Mouse (Mus musculus) heart, embryonic 16.5 days (tissue): Measurements from ENCODE around the gene Olfr49. TPM values are rescaled to one million over a fixed set of nuclear protein-coding genes. Genes with fewer than 3 reads are reported as not detected.
A peak's percentile ranks its signal among the peaks of the same experiment; 100 is the strongest.

Source experiments
- ATAC-seq: fragments of 200-750 bp; cut with Nextera tagmentation; replicated peaks from 2 replicates; pipeline ENCODE4 v1.8.0; 2017; ENCODE audit warnings: moderate number of reproducible peaks; ENCODE audit not compliant: insufficient read depth, low FRiP score; ENCODE audit errors: extremely low read depth
- H3K27ac ChIP-seq: fragments of 300-500 bp; sonication (generic); 2 replicates; pipeline ENCODE4 v1.5.1; 2014; ENCODE audit warnings: mild to moderate bottlenecking, low read length, control low read depth, moderate library complexity
- H3K27me3 ChIP-seq: fragments of 300-500 bp; sonication (generic); 2 replicates; pipeline ENCODE4 v1.6.1; 2014; ENCODE audit warnings: low read length, mixed read lengths; ENCODE audit not compliant: control insufficient read depth, insufficient read depth
- H3K36me3 ChIP-seq: fragments of 300-500 bp; sonication (generic); 2 replicates; pipeline ENCODE4 v1.6.1; 2014; ENCODE audit not compliant: control insufficient read depth, insufficient read depth
- H3K4me1 ChIP-seq: fragments of 300-500 bp; sonication (generic); 2 replicates; pipeline ENCODE4 v1.6.1; 2014; ENCODE audit warnings: low read length, mixed read lengths; ENCODE audit not compliant: control insufficient read depth, insufficient read depth
- H3K4me2 ChIP-seq: fragments of 300-500 bp; sonication (generic); 2 replicates; pipeline ENCODE4 v1.6.1; 2014; ENCODE audit warnings: low read depth, mild to moderate bottlenecking, control low read depth, low read length
- H3K4me3 ChIP-seq: fragments of 300-500 bp; sonication (generic); 2 replicates; pipeline ENCODE4 v1.5.1; 2014; ENCODE audit warnings: mild to moderate bottlenecking, control low read depth, low read length
- H3K9ac ChIP-seq: fragments of 300-500 bp; sonication (generic); 2 replicates; pipeline ENCODE4 v1.6.1; 2014; ENCODE audit warnings: low read length, control low read depth
- H3K9me3 ChIP-seq: fragments of 300-500 bp; sonication (generic); replicated peaks from 2 replicates; pipeline ENCODE4 v1.6.1; 2016; ENCODE audit warnings: low read length; ENCODE audit not compliant: control insufficient read depth
- WGBS: fragments of 180-500 bp; shearing (Covaris S2); extraction: QIAGEN DNeasy Blood & Tissue Kit; methylation state at CpG from one replicate; pipeline ENCODE4 v1.1.7; 2014; 5-methylcytosine and 5-hydroxymethylcytosine counted together
- polyA plus RNA-seq: library from polyadenylated mRNA; unstranded; fragments of >200 nt; fragmentation: Nextera tagmentation; extraction: Ambion mirVana; gene quantifications from 2 replicates; pipeline ENCODE4 v1.2.1, GENCODE M21; 2015

Olfr49 gene
- not detected in 2 replicates for polyA plus RNA-seq

- H3K4me2 ChIP-seq = no peak within 1 kb of the TSS
- no peaks in the 10 kb centered on the region for H3K4me1 ChIP-seq
- H3K27ac ChIP-seq = no peak within 1 kb of the TSS
- peaks cover 3% of the 10 kb centered on the region; the same call in 1 of the 2 replicates for H3K9me3 ChIP-seq
- H3K9ac ChIP-seq = no peak within 1 kb of the TSS
- ATAC-seq = no peak
- H3K36me3 ChIP-seq = no peaks in the 10 kb centered on the region
- WGBS = 72% methylated on average over 1 of the region's 1 CpGs
- no peak within 1 kb of the TSS for H3K4me3 ChIP-seq
- H3K27me3 ChIP-seq = peaks cover 2% of the 10 kb centered on the region; the same call in 1 of the 2 replicates
Observed at GRCm38 (mm10) chr14:54284839-54285238, at the start of gene Olfr49. Gene Olfr49 (minus strand): TSS chr14:54284939.

DNA sequence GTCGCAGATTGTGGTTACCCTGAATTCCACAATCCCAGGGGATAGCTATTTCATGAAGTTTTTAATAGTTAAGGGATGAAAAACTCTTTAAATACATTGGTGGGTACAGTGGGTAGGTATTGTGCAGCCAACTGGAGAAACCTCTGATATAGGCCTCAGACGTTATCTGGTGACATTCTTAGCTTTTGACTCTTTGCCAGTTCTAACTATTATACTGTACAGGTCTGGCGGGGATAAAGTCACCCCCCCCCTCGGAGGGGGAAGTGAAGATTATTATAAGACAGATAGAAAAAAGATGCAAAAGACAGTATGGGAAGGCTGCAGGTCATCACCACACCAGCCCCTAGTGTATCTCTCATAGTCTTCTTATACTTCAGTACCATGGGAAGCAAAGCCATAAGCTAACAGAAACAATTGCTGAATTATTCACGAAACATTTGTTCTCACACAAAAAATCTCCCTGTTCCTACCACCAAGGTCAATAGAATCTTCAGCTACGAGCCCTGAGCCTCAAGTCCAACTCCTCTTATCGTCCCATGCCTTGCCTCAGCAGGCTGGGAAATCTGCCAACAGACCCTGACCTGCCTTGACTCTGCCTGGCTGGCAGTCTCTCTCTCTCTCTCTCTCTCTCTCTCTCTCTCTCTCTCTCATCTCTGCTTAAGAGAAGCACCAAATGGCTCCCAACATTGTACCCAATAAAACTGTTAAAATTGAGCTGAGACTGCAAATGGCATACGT lies 48.9 kb upstream of the Olfr49 start:
- H3K9me3 ChIP-seq = no peaks in the 10 kb centered on the region
- H3K27me3 ChIP-seq = no peaks in the 10 kb centered on the region
- peak; percentile 82 for ATAC-seq
- no peaks in the 10 kb centered on the region for H3K36me3 ChIP-seq
- H3K4me2 ChIP-seq = peak overlapping the region; percentile 27
- H3K27ac ChIP-seq = peak overlapping the region; percentile 83
- H3K4me1 ChIP-seq = peaks cover 14% of the 10 kb centered on the region
- H3K4me3 ChIP-seq = no peak overlapping the region
- no peak overlapping the region for H3K9ac ChIP-seq
- 24% methylated on average over 8 of the region's 8 CpGs for WGBS

DNA sequence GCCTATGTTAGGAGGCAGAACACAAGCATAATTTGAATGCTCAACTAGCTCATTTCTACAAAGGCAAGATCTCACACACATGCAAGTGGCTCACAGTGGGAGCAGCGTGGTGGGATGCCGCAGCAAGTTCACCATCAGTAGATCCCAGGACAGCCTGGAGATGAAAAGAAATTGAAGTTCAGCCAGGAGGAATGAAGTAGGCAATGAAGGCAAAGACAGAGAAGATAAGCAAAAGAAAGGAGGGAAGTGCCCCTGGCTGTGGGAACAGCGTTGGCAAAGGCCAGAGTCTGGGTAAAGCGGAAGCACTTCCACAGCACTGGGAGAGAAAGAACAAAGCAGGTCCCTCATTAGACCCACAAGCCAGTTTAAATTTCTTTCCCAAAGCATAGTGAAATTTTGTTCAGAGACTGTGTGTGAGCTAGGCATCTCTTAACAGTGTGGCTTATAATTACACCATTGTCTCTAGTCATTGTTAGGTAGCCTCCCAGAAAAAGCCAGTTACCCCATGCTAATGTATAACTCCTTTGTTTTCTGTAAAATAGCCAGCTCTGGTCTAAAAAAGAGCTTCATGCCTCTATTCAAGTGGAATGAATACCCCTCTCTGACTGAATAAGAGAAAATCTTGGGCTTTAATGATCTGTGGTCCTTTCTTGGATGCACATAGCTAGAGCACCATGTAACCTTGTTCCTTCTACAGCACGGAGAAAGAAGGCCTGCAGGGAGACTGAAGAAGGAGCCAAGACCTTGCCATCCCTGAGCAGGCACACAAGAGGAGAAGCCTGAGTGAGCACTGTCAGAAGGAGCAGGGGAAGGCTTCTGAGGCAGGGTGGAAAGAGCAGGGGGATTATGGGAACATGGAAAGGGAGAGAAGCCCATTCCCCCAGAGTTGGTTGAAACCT lies 47.7 kb upstream of the Olfr49 start:
- H3K27me3 ChIP-seq = no peaks in the 10 kb centered on the region
- no peaks in the 10 kb centered on the region for H3K36me3 ChIP-seq
- H3K4me2 ChIP-seq = no peak overlapping the region
- H3K9ac ChIP-seq = no peak overlapping the region
- WGBS = 81% methylated on average over 5 of the region's 5 CpGs
- H3K9me3 ChIP-seq = no peaks in the 10 kb centered on the region
- no peak for ATAC-seq
- no peak overlapping the region for H3K4me3 ChIP-seq
- no peak overlapping the region; the same call in 1 of the 2 replicates for H3K27ac ChIP-seq
- peaks cover 14% of the 10 kb centered on the region for H3K4me1 ChIP-seq

- no peak for ATAC-seq
- H3K4me1 ChIP-seq = peaks cover 14% of the 10 kb centered on the region
- H3K9me3 ChIP-seq = no peaks in the 10 kb centered on the region
- H3K27me3 ChIP-seq = no peaks in the 10 kb centered on the region
- 83% methylated on average over 1 of the region's 1 CpGs for WGBS
- no peak overlapping the region for H3K4me2 ChIP-seq
- no peak overlapping the region for H3K4me3 ChIP-seq
- no peaks in the 10 kb centered on the region for H3K36me3 ChIP-seq
- no peak overlapping the region for H3K9ac ChIP-seq
- H3K27ac ChIP-seq = no peak overlapping the region
Observed at GRCm38 (mm10) chr14:54331178-54331577, 46.4 kb upstream of the Olfr49 start.

GRCm38 (mm10) chr14:54329201-54329600 lies 44.5 kb upstream of the Olfr49 start:
- Histone ChIP-seq H3K36me3 (no peaks in the 10 kb centered on the region), H3K27me3 (no peaks in the 10 kb centered on the region), H3K4me3 (no peak overlapping the region), H3K9me3 (no peaks in the 10 kb centered on the region), H3K27ac (no peak overlapping the region), H3K4me1 (peaks cover 14% of the 10 kb centered on the region), H3K9ac (no peak overlapping the region), H3K4me2 (no peak overlapping the region)
- no peak for ATAC-seq
- WGBS = 35% methylated on average over 9 of the region's 9 CpGs

DNA sequence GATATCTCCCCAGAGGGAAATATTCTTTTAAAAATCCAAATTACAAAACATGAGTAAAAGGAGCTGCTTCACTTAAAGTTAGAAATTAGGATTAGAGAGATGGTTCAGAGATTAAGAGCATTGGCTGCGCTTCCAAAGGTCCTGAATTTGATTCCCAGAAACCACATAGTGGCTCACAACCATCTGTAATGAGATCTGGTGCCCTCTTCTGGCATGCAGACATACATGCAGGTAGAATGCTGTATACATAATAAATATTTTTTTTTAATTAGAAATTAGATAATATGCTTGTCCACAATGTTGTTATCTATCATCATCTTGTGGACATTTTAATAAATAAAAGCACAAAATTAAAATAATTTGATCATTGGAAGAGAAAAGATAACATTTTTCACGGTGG lies 43.8 kb upstream of the Olfr49 start:
- no peak overlapping the region for H3K4me2 ChIP-seq
- H3K9ac ChIP-seq = no peak overlapping the region
- WGBS = 74% methylated on average over 2 of the region's 2 CpGs
- H3K36me3 ChIP-seq = no peaks in the 10 kb centered on the region
- H3K27ac ChIP-seq = no peak overlapping the region
- no peaks in the 10 kb centered on the region for H3K9me3 ChIP-seq
- no peak for ATAC-seq
- H3K27me3 ChIP-seq = no peaks in the 10 kb centered on the region
- H3K4me3 ChIP-seq = no peak overlapping the region
- peaks cover 10% of the 10 kb centered on the region for H3K4me1 ChIP-seq

GRCm38 (mm10) chr14:54324486-54324885 lies 39.7 kb upstream of the Olfr49 start:
- Histone ChIP-seq H3K9ac (no peak overlapping the region), H3K27ac (no peak overlapping the region), H3K4me3 (no peak overlapping the region), H3K9me3 (no peaks in the 10 kb centered on the region), H3K4me1 (no peaks in the 10 kb centered on the region), H3K27me3 (no peaks in the 10 kb centered on the region), H3K36me3 (no peaks in the 10 kb centered on the region), H3K4me2 (no peak overlapping the region)
- ATAC-seq = no peak
- 71% methylated on average over 5 of the region's 5 CpGs for WGBS

GRCm38 (mm10) chr14:54321556-54322376 lies 37.0 kb upstream of the Olfr49 start:
- Histone ChIP-seq H3K36me3 (no peaks in the 10 kb centered on the region), H3K27me3 (no peaks in the 10 kb centered on the region), H3K9me3 (no peaks in the 10 kb centered on the region), H3K27ac (no peak overlapping the region), H3K4me3 (no peak overlapping the region), H3K4me1 (no peaks in the 10 kb centered on the region), H3K4me2 (no peak overlapping the region), H3K9ac (no peak overlapping the region)
- no peak for ATAC-seq
- 50% methylated on average over 18 of the region's 18 CpGs for WGBS
